Mouse (Mus musculus) intestine, postnatal 0 days (tissue): Measurements from ENCODE around the gene Tmprss4. TPM values are rescaled to one million over a fixed set of nuclear protein-coding genes. Genes with fewer than 3 reads are reported as not detected.

ENCODE experiments used
- ATAC-seq: fragments of 200-750 bp; cut with Nextera tagmentation; 2 replicates; pipeline ENCODE4 v1.8.0; 2017; ENCODE audit warnings: mild to moderate bottlenecking, moderate TSS enrichment, moderate library complexity
- H3K27ac ChIP-seq: fragments of 300-500 bp; sonication (generic); 2 replicates; pipeline ENCODE4 v1.5.1; 2014; ENCODE audit warnings: mild to moderate bottlenecking, low read depth, low read length, moderate library complexity
- H3K27me3 ChIP-seq: fragments of 300-500 bp; sonication (generic); replicated peaks from 2 replicates; pipeline ENCODE4 v1.6.1; 2014; ENCODE audit warnings: low read length, mixed read lengths; ENCODE audit not compliant: control insufficient read depth, insufficient read depth
- H3K36me3 ChIP-seq: fragments of 300-500 bp; sonication (generic); 2 replicates; pipeline ENCODE4 v1.6.1; 2014; ENCODE audit warnings: mild to moderate bottlenecking, moderate library complexity; ENCODE audit not compliant: control insufficient read depth, insufficient read depth
- H3K4me1 ChIP-seq: fragments of 300-500 bp; sonication (generic); replicated peaks from 2 replicates; pipeline ENCODE4 v1.6.1; 2014; ENCODE audit warnings: antibody characterized with exemption, low read length, mixed read lengths; ENCODE audit not compliant: control insufficient read depth, insufficient read depth
- H3K4me2 ChIP-seq: fragments of 300-500 bp; sonication (generic); replicated peaks from 2 replicates; pipeline ENCODE4 v1.6.1; 2014; ENCODE audit warnings: low read depth, mild to moderate bottlenecking, moderate library complexity
- H3K4me3 ChIP-seq: fragments of 300-500 bp; sonication (generic); 2 replicates; pipeline ENCODE4 v1.5.1; 2014; ENCODE audit warnings: low read depth, low read length
- H3K9ac ChIP-seq: fragments of 300-500 bp; sonication (generic); 2 replicates; pipeline ENCODE4 v1.6.1; 2014; ENCODE audit warnings: mild to moderate bottlenecking, low read depth, low read length
- H3K9me3 ChIP-seq: fragments of 300-500 bp; sonication (generic); 2 replicates; pipeline ENCODE4 v1.6.1; 2016; ENCODE audit warnings: mixed run types; ENCODE audit not compliant: control insufficient read depth
- CTCF ChIP-seq: sonication (generic); IDR thresholded peaks from 2 replicates; pipeline ENCODE4 v1.5.1; 2016; ENCODE audit warnings: low read depth, mild to moderate bottlenecking, control low read depth, antibody characterized with exemption, moderate library complexity
- WGBS: fragments of 180-500 bp; shearing (Covaris S2); extraction: QIAGEN DNeasy Blood & Tissue Kit; methylation state at CpG from one replicate; pipeline ENCODE4 v1.1.7; 2014; 5-methylcytosine and 5-hydroxymethylcytosine counted together
- polyA plus RNA-seq: library from polyadenylated mRNA; unstranded; fragments of >200 nt; fragmentation: Nextera tagmentation; extraction: Ambion mirVana; gene quantifications from 2 replicates; pipeline ENCODE4 v1.2.1, GENCODE M21; 2015

Tmprss4 gene
- polyA plus RNA-seq, 1 experiment from 2014 or later: 70.6 TPM

DNA sequence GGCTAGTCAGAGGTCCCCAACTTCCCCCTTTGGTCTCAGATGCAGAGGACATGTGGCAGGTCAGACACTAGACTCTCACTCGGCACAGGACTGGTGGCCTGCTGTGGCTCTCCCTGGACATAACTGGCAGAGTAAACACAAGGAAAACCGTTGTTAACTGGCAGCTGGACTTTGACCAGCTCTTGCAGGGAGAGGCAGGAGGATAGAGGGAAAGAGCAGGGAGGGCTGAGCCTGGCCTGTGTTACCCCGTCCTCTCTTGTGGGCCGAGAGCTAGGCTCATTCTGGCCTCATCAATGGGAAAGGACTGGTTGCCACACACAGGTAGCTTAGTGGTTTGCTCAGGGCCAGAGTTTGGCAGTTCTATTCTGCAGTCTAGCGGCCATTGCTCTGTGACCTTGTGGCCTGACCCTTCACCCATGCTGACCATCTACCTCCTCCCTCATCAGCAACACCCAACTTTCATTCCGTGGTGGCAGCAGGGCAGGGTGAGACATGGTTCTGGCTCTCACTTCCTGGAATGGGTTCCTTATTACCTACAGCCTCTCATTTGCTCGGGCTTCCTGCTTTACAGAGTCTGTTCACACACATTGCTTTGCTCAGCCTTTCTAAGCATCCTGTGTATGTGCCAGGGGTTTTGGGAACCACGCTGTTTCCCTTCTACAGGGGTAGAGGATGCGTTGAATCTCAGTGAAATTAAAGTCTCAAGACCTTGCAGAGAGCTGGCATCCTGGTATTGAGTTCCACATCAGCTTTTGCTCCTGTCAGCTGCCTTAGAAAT is 1.7 kb downstream of the Tmprss4 start:
- H3K4me2 ChIP-seq: peak overlapping the region; percentile 62
- H3K36me3 ChIP-seq: peaks cover 6% of the 10 kb centered on the region; the same call in 1 of the 2 replicates
- peaks cover 11% of the 10 kb centered on the region for H3K4me1 ChIP-seq
- ATAC-seq: peak; percentile 55
- H3K9ac ChIP-seq: peak overlapping the region; percentile 45; the same call in 1 of the 2 replicates
- peak overlapping the region; percentile 82 for H3K27ac ChIP-seq
- H3K27me3 ChIP-seq: no peaks in the 10 kb centered on the region
- peak overlapping the region; percentile 42 for H3K4me3 ChIP-seq
- no peak for TF ChIP-seq CTCF
- 28% methylated on average over 9 of the region's 9 CpGs for WGBS
- no peaks in the 10 kb centered on the region for H3K9me3 ChIP-seq

DNA sequence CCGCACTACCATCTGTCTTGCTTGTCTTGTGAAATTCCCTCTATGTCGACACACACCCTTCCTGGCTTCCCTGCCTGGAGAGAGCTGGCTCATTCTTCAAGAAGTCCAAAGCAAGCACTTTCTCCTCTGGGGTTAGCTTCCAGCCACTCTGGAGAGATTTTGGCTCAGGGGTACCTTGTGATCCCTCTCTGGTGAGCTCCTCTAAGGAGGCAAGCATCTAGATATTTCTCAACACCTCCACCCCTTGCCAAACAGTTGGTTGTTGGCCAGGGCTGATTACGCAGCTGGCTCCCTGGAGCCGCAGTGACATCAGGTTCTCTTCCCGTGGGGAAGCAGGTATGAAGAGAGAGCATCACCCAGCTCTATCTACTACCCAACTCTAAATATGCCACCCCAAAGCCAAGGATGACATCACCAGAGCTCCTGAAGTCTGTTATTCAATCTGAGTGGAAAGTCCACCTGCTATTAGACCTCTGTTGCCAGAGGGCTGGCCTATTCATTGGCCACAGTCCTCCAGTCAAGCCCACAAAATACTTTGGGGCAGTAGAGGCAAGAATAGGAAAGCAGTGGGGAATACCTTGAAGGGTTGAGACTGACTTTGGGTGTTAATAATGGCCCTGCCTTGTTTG is 2.5 kb downstream of the Tmprss4 start:
- peak overlapping the region; percentile 82 for H3K27ac ChIP-seq
- no peak overlapping the region for H3K9ac ChIP-seq
- H3K4me3 ChIP-seq: 0 out of 2 replicates have a peak overlapping the region, but pooled peaks have one; percentile 42
- no peaks in the 10 kb centered on the region for H3K9me3 ChIP-seq
- peaks cover 6% of the 10 kb centered on the region; the same call in 1 of the 2 replicates for H3K36me3 ChIP-seq
- ATAC-seq: no peak
- 44% methylated on average over 5 of the region's 5 CpGs for WGBS
- H3K4me1 ChIP-seq: peaks cover 13% of the 10 kb centered on the region
- H3K27me3 ChIP-seq: no peaks in the 10 kb centered on the region
- H3K4me2 ChIP-seq: peak overlapping the region; percentile 62
- no peak for TF ChIP-seq CTCF

GRCm38 (mm10) chr9:45197549-45197948 is 6.3 kb downstream of the Tmprss4 start:
- Histone ChIP-seq H3K9me3 (no peaks in the 10 kb centered on the region), H3K36me3 (peaks cover 8% of the 10 kb centered on the region; the same call in 1 of the 2 replicates), H3K9ac (no peak overlapping the region), H3K27me3 (no peaks in the 10 kb centered on the region), H3K27ac (peak overlapping the region; percentile 68), H3K4me1 (peaks cover 13% of the 10 kb centered on the region), H3K4me3 (no peak overlapping the region), H3K4me2 (peak overlapping the region; percentile 35; the same call in 1 of the 2 replicates)
- WGBS: 43% methylated on average over 5 of the region's 5 CpGs
- peak; percentile 12; the same call in 1 of the 2 replicates for ATAC-seq
- no peak for TF ChIP-seq CTCF

GRCm38 (mm10) chr9:45196125-45196830 is 7.6 kb downstream of the Tmprss4 start:
- H3K4me1 ChIP-seq: peaks cover 8% of the 10 kb centered on the region
- no peak overlapping the region for H3K4me2 ChIP-seq
- TF ChIP-seq CTCF: no peak
- no peak overlapping the region for H3K9ac ChIP-seq
- H3K27me3 ChIP-seq: no peaks in the 10 kb centered on the region
- H3K36me3 ChIP-seq: peaks cover 8% of the 10 kb centered on the region; the same call in 1 of the 2 replicates
- no peak for ATAC-seq
- WGBS: 66% methylated on average over 8 of the region's 8 CpGs
- H3K9me3 ChIP-seq: no peaks in the 10 kb centered on the region
- no peak overlapping the region for H3K27ac ChIP-seq
- H3K4me3 ChIP-seq: no peak overlapping the region

GRCm38 (mm10) chr9:45195468-45195867 is 8.4 kb downstream of the Tmprss4 start:
- TF ChIP-seq CTCF: no peak
- Histone ChIP-seq H3K36me3 (peaks cover 4% of the 10 kb centered on the region; the same call in 1 of the 2 replicates), H3K9me3 (no peaks in the 10 kb centered on the region), H3K4me3 (no peak overlapping the region), H3K9ac (no peak overlapping the region), H3K4me1 (peaks cover 8% of the 10 kb centered on the region), H3K27ac (no peak overlapping the region), H3K27me3 (no peaks in the 10 kb centered on the region), H3K4me2 (no peak overlapping the region)
- ATAC-seq: no peak
- WGBS: 74% methylated on average over 4 of the region's 4 CpGs
